Comparison of ENCODE assay signal across 10 mouse cellular contexts in the genomic region with DNA sequence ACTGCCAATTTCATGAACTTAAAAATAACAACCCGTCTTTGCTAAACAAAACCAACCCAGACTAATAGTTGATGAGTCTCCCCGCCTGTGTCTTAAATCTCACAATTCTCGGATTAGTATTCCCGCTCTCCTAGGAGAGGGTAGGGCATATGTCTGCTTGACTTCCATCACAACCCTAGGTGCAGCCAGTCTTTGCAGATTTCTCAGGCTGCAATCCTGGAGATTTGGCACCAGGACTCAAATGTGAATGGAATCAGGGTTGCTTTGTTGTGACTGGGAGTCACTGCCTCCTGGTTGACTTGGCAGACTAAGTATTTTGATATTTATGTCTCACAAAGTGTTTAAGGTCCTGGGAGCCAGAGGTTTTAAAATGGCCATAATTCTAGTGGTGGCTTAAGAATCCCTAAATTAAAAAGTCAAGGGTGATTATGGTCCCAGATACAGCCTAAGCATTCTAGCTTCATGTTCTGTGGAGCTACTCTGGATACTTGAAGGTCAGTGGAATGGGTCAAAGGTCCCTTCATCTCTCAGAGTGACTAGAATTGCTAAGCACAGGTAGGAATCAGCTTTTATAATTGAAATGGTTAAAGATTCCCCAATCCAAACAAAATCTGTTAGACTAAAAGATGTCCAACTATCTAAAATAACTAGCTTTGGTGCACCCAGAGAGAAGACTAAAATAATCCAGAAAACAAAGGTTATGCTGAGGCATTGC. TPM values are rescaled to one million over a fixed set of nuclear protein-coding genes. Genes with fewer than 3 reads are reported as not detected.
A peak's percentile ranks its signal among the peaks of the same experiment; 100 is the strongest.
DNase-seq lines count a peak whose midpoint lies in the region; ATAC-seq and TF ChIP-seq lines count a peak whose summit lies in the region.
"Had no signal": no experiment of that assay in that cellular context is flagged by ENCODE, and none has a peak within 500 bp of the region (broad histone marks: within the 10 kb centered on the region; RNA-seq: fewer than 3 reads in every experiment).

No protein-coding gene starts in this region.

- no peaks in the 10 kb centered on the region for H3K36me3 ChIP-seq in heart, embryonic 10.5 days
- no peaks in the 10 kb centered on the region for H3K36me3 ChIP-seq in lung, postnatal 0 days (ENCODE audit: insufficient read depth, low read length)
- no peaks in the 10 kb centered on the region for H3K36me3 ChIP-seq in myocyte (ENCODE audit: control insufficient read depth, insufficient read depth)
- H3K36me3 ChIP-seq: forebrain, embryonic 12.5 days had no signal

- 67% methylated on average over 4 of the region's 4 CpGs for WGBS in heart, embryonic 10.5 days
- 47% methylated on average over 4 of the region's 4 CpGs for WGBS in lung, postnatal 0 days
- whole genome bisulfite sequencing in lung, adult 2 months: 49% methylated on average over 4 of the region's 4 CpGs

- no peak for ATAC-seq in lung, postnatal 0 days

- H3K4me1 ChIP-seq in heart, embryonic 10.5 days: peaks cover 28% of the 10 kb centered on the region
- H3K4me1 ChIP-seq in lung, postnatal 0 days (ENCODE audit: insufficient read depth, low read depth, low read length): peaks cover 6% of the 10 kb centered on the region; the same call in 1 of the 2 replicates
- H3K4me1 ChIP-seq in lung, adult 2 months (ENCODE audit: control insufficient read depth, insufficient read depth, low read length): peaks cover 5% of the 10 kb centered on the region

- peaks cover 3% of the 10 kb centered on the region for H3K79me2 ChIP-seq in myocyte (ENCODE audit: control insufficient read depth, insufficient read depth)

- no peaks in the 10 kb centered on the region for H3K27me3 ChIP-seq in heart, embryonic 10.5 days (ENCODE audit: insufficient read depth, poor library complexity, severe bottlenecking)
- no peaks in the 10 kb centered on the region for H3K27me3 ChIP-seq in lung, postnatal 0 days (replicated peaks; ENCODE audit: insufficient read depth, low read length)
- H3K27me3 ChIP-seq in myocyte (ENCODE audit: control insufficient read depth, insufficient read depth, insufficient read length): no peaks in the 10 kb centered on the region

- no peak overlapping the region for H3K27ac ChIP-seq in heart, embryonic 10.5 days
- peak overlapping the region; percentile 73 for H3K27ac ChIP-seq in lung, postnatal 0 days (ENCODE audit: low read length)
- H3K27ac ChIP-seq: forebrain, embryonic 12.5 days; macrophage had no signal

- TF ChIP-seq EP300 in lung, postnatal 0 days (IDR thresholded peaks at IDR 0.05): no peak

- H3K4me3 ChIP-seq in heart, embryonic 10.5 days: no peak overlapping the region
- no peak overlapping the region for H3K4me3 ChIP-seq in lung, postnatal 0 days (ENCODE audit: low read depth, low read length)
- no peak overlapping the region for H3K4me3 ChIP-seq in lung, adult 2 months (replicated peaks; ENCODE audit: extremely low read depth, low read depth, low read length)
- no peak overlapping the region for H3K4me3 ChIP-seq in myocyte
- H3K4me3 ChIP-seq: forebrain, embryonic 12.5 days had no signal

- no peaks in the 10 kb centered on the region for H3K9me3 ChIP-seq in heart, embryonic 10.5 days
- no peaks in the 10 kb centered on the region for H3K9me3 ChIP-seq in lung, postnatal 0 days (ENCODE audit: low read length)
- H3K9me3 ChIP-seq: forebrain, embryonic 12.5 days had no signal

- H3K4me2 ChIP-seq in lung, postnatal 0 days (replicated peaks; ENCODE audit: low read depth, low read length): no peak overlapping the region
- H3K4me2 ChIP-seq in myocyte (ENCODE audit: low read depth): peak overlapping the region; percentile 71
- H3K4me2 ChIP-seq: forebrain, embryonic 12.5 days had no signal

- H3K9ac ChIP-seq in lung, postnatal 0 days (replicated peaks; ENCODE audit: low read depth): no peak overlapping the region
- H3K9ac ChIP-seq: forebrain, embryonic 12.5 days had no signal

- H3ac ChIP-seq in myocyte (ENCODE audit: control insufficient read depth, insufficient read length): no peak overlapping the region

- no peak for TF ChIP-seq POLR2A in lung, adult 2 months (IDR thresholded peaks at IDR 0.05; ENCODE audit: borderline replicate concordance, extremely low read depth, low read depth, low read length)
- TF ChIP-seq POLR2A in myocyte (IDR thresholded peaks at IDR 0.05; ENCODE audit: insufficient read length, low read depth): no peak

- no peak for TF ChIP-seq CTCF in lung, postnatal 0 days (IDR thresholded peaks at IDR 0.05)
- no peak for TF ChIP-seq CTCF in lung, adult 2 months (IDR thresholded peaks at IDR 0.05; ENCODE audit: insufficient read depth, low read length)

- DNase-seq in heart, adult 18-20 months: peak; percentile 14 to 53
- no peak for DNase-seq in heart, embryonic 10.5 days (ENCODE audit: low spot score)
- peak; percentile 67 for DNase-seq in kidney, adult 9 months
- no peak for DNase-seq in kidney, postnatal 4 days
- peak; percentile 32 for DNase-seq in lung, postnatal 0 days (ENCODE audit: low spot score)
- DNase-seq in lung, adult 2 months: no peak
- DNase-seq in liver: no peak

TF ChIP-seq in myocyte, 11 proteins besides CTCF, POLR2A, EP300 and RAD21:
- TF ChIP-seq MAX (IDR thresholded peaks at IDR 0.05; ENCODE audit: low read depth) (no peak), CEBPB (IDR thresholded peaks at IDR 0.05; ENCODE audit: insufficient read depth, poor library complexity, severe bottlenecking) (no peak), MYOG (IDR thresholded peaks at IDR 0.05; ENCODE audit: control insufficient read depth in 1 of 3, insufficient read depth in 1 of 3, insufficient read length in 2 of 3, low read depth in 2 of 3) (no peak), E2F4 (IDR thresholded peaks at IDR 0.05; ENCODE audit: insufficient read depth) (no peak), USF1 (IDR thresholded peaks at IDR 0.05; ENCODE audit: low read depth) (no peak), TCF3 (IDR thresholded peaks at IDR 0.05; ENCODE audit: insufficient read length, low read depth) (no peak)
TF ChIP-seq in myocyte: peak in this region for 0.

RNA-seq across cellular contexts. Expression of a gene that starts 1.6 kb away (rescaled TPM):
- 10 to 100 TPM; 14.1 to 15.3 TPM for total RNA-seq in heart, adult 18-20 months (2021)
- polyA plus RNA-seq in heart, embryonic 10.5 days (2016; fragmentation: Nextera tagmentation; extraction: Ambion mirVana): 6.7 and 8.3 TPM in 2 replicates
- polyA plus RNA-seq in lung, postnatal 0 days (2015; fragmentation: Nextera tagmentation; extraction: Ambion mirVana): 7.0 and 7.7 TPM in 2 replicates
- 22.6 and 25.8 TPM in 2 replicates for polyA plus RNA-seq in lung, adult 2 months (2012; rRNA removed)
- polyA plus RNA-seq in myocyte (2012; fragmentation: generic; extraction: Trizol): 9.6 TPM

Comparison
In these comparisons a context has a peak if more than half of its experiments do, and no peak if none do; other contexts are left out.
1. DNase-seq: peak in heart, adult 18-20 months (2 of 2), kidney, adult 9 months (single experiment) and lung, postnatal 0 days (single experiment); none in heart, embryonic 10.5 days (single experiment), kidney, postnatal 4 days (0 of 2), lung, adult 2 months (single experiment) and liver (single experiment).